Mouse (Mus musculus) heart, postnatal 0 days (tissue): ENCODE data around the gene Gps2.
"Not testable (repeated sequence)": the region's sequence is repeated elsewhere in the genome, so short reads cannot be mapped to it uniquely, and the experiment has no call there.

Experiments
- CTCF ChIP-seq: IDR thresholded peaks from 2 replicates; pipeline ENCODE4 v1.5.1; 2016; ENCODE audit warnings: antibody characterized with exemption, control low read depth, low read depth
- EP300 ChIP-seq: IDR thresholded peaks from 2 replicates; pipeline ENCODE4 v1.6.1; 2016; ENCODE audit warnings: antibody characterized with exemption, low read depth

DNA sequence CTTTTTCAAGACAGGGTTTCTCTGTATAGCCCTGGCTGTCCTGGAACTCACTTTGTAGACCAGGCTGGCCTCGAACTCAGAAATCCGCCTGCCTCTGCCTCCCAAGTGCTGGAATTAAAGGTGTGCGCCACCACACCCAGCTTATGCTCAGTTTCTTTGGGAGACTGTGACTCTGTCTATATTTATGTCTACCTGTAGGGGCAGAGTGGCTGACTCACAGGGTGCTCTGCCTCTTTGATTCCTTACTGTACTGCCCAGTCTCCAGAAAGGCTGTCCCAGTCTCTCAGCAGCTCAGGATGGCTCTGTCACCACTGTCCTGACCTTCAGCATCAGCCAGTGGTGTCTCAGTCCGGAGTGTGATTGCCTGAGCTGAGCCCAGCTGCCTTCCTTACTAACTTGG is 41.9 kb downstream of the Gps2 start:
- TF ChIP-seq CTCF, EP300: not testable (repeated sequence)
